Mouse (Mus musculus) layer of hippocampus, postnatal 25 days (tissue): ENCODE data around the gene Kif20b. TPM values are rescaled to one million over a fixed set of nuclear protein-coding genes. Genes with fewer than 3 reads are reported as not detected.

Experiments used
- DNase-seq, 2 experiments: peaks; one replicate each; pipeline ENCODE4 v3.0.0; 2022; ENCODE audit warnings: mixed read lengths in 2 of 2, low spot score in 1 of 2; ENCODE audit errors: extremely low spot score in 1 of 2
- total RNA-seq, 2 experiments: library from RNA; stranded (reverse); gene quantifications; 2 replicates each; pipeline ENCODE4 v1.2.3; 2021

Kif20b gene
- total RNA-seq, result 1 to 10 TPM; 1.0 TPM

DNA sequence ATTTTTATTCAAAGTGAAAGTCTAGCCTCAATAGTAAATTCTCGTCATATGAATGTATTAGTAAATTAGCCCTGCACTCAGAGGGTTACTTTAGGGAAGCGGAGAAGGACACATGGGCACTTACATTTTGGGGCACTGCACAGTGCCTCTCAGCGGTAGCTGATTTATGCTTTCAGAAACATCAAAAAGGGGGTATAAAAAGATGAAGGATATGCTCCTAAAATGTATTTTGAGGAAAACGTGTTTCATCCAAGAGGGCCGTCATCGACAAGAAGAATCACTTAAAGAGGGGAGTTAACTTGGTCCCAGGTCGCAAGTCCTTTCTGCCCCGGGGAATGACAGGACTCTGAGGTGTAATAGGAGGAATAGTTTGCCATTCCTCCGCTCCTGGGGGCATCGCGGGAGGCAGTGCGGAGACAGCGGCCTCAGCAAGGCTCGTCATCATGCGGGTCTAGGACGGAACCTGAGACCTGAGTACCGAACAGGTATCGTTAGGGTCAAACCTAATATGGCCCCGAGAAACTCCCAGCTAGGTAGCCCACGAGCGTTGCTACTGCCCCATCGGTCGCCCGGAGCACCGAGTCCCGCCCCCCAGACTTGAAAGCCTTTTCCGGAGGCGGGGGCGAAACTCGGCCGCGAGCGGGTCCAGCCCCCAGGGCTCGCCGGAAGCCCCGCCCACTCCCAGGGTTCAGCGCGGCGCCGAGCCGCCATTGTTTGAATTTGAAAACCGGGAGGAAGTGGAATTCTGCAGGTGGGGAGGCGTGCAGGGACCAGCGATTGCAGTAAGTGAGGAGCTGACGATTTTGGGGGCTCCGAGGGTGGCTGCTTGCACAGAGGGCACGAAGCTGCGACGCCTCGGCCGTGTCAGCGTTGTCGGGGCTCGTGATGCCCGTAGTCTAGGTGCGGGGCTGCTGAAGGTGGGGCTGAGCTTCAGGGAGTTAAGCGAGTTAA, at the start of gene Kif20b:
Kif20b (plus strand) TSS at position 710 of the 951 bp plus-strand sequence.
- peak; percentile 80 to 81 for DNase-seq

GRCm38 (mm10) chr19:34876676-34877075, 45.5 kb upstream of the Kif20b start:
- DNase-seq, result no peak

GRCm38 (mm10) chr19:34877898-34878602, 44.1 kb upstream of the Kif20b start:
- DNase-seq, result peak; percentile 68 to 75

DNA sequence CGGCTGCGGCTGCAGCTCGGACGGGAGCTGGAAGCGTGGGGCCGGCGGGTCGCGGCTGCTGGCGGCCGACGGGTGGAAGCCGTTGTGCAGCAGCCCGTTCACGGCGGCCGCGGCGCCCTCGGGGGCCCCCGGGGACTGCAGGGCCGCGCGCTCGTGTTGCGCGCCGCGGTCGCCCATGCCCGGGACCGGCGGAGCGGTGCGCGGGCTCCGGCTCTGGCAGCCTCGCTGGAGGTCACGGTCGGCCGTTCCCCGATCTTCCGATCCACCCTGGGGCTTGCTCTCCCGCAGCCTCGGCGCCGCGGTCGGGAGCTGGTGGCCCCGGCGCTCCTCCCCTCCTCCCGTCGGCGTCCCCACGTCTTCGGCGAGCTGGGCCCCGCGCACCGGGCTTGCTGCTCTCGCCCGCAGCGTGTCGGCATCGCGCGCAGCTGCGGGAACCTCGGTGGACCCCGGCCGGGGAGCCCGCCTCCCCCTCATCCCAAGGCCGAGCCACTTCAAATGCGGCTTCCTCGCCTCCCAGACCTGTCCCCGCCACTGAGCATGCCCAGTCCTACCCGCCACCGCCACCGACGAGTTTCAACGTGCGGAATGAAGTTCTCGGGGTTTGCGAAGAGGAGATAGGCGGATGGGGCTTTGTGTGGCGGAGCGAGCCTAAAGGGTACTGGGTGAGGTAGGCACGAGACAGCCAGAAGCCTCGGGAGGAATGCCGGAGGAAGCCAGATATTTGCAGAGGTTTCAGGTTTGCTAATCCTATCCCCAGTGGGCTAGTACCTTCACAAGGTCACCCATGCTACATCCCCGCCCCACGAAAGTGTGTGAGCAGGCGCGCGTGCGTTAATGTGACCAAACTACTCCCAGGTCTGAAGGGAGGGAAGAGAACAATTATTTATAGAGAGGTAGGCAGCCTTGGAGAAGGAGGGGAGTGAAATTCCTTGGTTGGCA, 43.3 kb upstream of the Kif20b start, which contains the start of gene Pank1:
Pank1 (minus strand) TSS at position 853 of the 939 bp plus-strand sequence.
- DNase-seq, result peak; percentile 70 to 81

DNA sequence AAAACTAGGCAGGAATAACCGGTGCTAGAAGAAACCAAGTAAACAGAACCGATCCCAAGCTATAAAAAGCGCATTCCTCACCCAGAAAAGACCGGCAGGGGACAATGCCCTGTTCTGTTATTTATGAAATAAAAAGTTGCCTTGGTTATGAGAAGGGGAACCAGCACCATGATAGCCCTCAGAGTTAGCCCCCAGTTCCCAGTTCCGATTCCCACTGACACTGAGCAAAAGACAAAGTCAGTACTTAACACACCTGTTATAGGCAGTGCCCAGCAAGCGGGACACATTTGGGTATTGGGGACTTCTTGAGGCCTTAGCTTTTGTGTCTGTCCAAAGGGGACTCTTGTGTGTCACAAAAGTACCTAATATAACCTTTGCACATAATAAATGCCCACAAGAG, 42.5 kb upstream of the Kif20b start:
- no peak for DNase-seq

DNA sequence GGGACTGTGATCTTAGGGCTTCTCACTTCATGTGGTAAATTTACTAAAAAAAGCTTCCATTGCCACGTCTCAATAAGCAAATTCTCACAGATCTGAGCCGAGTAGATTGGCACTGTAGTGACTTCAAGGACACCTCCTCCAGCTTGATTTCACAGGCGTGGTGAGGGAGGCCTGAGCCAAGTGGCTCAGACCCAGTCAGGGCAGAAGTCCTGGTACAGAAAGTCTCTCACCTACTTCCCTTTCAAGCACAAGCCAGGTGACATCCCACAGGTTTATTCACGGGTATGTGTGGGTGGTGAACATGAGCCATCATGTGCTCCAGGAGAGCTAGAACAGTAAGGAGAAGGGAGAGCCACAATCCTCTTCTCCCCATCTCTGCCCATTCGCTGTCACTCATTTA, 41.0 kb upstream of the Kif20b start:
- no peak for DNase-seq

DNA sequence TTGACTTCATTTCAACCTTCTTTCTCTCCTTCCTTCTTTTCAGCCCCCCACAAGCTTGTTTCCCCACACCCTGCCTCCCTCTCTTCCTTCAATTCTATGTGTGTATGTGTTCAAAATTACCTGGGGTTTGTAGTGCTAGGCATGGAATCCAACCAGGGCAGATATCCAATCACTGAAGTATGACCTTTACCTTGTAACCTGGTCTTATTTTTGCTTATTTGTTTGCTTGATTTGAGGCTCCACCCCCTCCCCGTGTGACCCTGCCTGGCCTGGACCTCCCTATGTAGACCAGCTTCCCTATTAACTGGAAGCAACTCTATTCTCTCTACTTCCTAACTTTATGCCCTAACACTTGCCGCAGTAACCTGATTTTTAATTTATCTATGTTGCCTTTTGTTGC, 39.7 kb upstream of the Kif20b start:
- no peak for DNase-seq

DNA sequence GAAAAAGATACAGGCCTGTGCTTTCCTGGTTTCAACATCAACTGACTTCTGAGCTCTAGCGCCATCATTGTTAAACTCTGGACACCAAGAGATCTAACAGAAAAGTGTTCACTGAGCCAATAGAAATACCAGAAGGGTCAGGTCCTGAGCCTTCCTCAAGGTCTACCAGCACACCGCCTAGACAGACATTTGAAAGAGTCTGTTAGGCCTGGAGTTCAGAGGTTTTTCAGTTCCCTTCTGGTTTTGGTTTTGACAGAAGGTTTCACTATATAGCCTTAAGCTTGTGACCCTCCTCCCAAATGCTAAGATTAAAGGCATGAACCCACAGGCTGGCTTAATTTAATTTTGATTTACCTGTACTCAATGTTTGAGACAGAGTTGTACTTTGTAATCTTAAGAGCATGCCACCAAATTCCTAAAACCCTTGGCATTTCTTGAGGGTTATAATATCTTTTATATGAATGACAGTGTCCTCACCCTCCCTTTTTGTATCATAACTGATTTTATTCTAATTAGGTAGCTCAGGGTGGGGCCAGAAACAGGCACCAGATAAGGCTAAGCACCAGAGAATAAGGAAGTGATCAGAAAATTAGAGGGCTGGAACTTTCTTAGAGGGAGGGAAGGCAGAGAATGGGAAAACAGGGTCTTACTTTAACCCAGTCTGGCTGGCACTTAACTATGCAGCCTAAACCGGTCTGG, 38.5 kb upstream of the Kif20b start:
- DNase-seq, result no peak

DNA sequence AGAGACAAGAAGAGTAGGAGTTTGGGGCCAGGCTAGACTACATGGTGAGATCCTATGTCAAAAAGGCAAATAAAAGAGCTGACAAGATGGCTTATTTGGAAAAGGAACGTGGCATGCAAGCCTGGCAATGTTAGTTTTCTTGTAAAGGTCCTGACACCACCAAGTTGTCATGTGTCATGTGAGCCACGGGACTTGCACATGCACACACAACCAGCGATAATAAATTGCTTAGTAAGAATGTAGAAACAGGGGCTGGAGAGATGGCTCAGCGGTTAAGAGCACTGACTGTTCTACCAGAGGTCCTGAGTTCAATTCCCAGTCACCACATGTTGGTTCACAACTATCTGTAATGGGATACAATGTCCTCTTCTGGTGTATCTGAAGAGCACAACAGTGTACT, 35.8 kb upstream of the Kif20b start:
- DNase-seq, result no peak

GRCm38 (mm10) chr19:34890981-34891380, 31.2 kb upstream of the Kif20b start:
- no peak for DNase-seq

DNA sequence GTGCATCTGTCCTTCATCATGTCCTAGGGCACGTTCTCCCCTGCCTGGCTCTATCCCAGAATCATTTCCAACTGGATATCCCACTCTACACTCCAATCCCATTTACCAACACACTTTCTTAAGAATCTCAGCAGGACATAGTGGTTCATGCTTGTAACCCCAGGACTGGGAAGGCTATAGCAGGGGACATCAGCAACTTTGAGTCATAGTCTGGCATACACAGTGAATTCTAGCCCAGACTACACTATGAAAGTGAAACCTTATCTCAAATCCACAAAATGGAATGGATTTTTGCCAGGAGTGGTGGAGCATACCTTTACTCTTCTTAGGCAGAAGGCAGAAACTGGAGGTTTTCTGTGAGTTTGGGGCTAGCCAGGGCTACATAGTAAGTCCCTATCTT, 30.6 kb upstream of the Kif20b start:
- DNase-seq, result no peak

- DNase-seq, result no peak
These were observed 27.1 kb upstream of the Kif20b start for GRCm38 (mm10) chr19:34895082-34895481.

GRCm38 (mm10) chr19:34897082-34897965, 24.8 kb upstream of the Kif20b start:
- no peak for DNase-seq

- no peak for DNase-seq
These were observed 23.2 kb upstream of the Kif20b start for GRCm38 (mm10) chr19:34898941-34899340.

GRCm38 (mm10) chr19:34901266-34901665, 20.9 kb upstream of the Kif20b start:
- DNase-seq, result no peak

- no peak for DNase-seq
These were observed 20.4 kb upstream of the Kif20b start for GRCm38 (mm10) chr19:34901735-34902134.

GRCm38 (mm10) chr19:34904032-34904431, 18.1 kb upstream of the Kif20b start:
- no peak for DNase-seq

- DNase-seq, result no peak
These were observed 16.7 kb upstream of the Kif20b start for GRCm38 (mm10) chr19:34905424-34905823.

- DNase-seq, result no peak
These were observed 15.4 kb upstream of the Kif20b start for GRCm38 (mm10) chr19:34906772-34907171.
